Mouse (Mus musculus): ENCODE measurements at regions not wholly inside any gene's neighbourhood (a gene's known extent, or its start where the extent isn't known, plus 50 kb on each side); places are given as distances from the start of the nearest gene placed in this dataset.
A peak's percentile ranks its signal among the peaks of the same experiment; 100 is the strongest.

GRCm38 (mm10) chr9:50005757-50006576, 207.2 kb upstream of the Ncam1 start:
- no peak for DNase-seq

DNA sequence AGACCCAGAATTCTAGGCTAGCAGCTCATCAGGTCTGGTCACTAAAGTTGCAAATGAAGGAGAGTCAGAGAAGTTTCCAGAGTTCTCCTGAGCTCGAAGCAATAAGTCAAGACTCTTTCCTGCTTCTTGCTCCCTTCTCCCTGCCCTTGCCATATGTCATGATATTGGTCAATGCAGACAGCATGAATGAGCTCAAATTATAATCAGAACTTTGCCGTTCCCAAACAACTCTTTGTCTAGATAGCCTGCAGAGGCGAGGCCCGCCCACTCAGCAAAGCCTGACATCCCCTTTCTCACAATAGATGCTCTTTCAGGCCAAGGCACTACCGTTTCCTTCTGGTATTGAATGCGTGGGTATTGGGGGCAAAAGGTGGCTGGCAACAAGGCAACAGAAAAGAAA, 204.0 kb upstream of the Ncam1 start:
- no peak for DNase-seq

- DNase-seq: no peak
These were observed 202.0 kb upstream of the Ncam1 start for GRCm38 (mm10) chr9:50000497-50001404.

DNA sequence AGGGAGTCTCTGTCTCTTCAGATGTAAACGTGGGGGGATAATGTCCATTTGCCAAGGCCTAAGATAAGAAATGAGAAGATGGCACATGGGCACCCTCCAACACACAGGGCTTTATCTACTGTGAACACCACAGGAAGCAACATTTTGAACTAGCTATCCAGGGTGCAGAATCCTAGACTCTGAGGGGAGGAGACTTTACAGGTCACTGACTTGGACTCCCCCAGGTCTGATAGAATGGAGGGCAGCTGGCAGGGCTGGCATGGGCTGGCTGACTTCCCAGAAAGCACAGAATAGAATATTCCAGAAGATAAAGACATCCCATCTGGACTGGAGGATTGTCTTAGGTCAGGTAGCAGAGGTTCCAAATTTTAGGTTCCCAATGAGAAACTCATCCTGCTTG, 201.2 kb upstream of the Ncam1 start:
- no peak for DNase-seq

- no peak for DNase-seq
These were observed 199.4 kb upstream of the Ncam1 start for GRCm38 (mm10) chr9:49998101-49998500.

DNA sequence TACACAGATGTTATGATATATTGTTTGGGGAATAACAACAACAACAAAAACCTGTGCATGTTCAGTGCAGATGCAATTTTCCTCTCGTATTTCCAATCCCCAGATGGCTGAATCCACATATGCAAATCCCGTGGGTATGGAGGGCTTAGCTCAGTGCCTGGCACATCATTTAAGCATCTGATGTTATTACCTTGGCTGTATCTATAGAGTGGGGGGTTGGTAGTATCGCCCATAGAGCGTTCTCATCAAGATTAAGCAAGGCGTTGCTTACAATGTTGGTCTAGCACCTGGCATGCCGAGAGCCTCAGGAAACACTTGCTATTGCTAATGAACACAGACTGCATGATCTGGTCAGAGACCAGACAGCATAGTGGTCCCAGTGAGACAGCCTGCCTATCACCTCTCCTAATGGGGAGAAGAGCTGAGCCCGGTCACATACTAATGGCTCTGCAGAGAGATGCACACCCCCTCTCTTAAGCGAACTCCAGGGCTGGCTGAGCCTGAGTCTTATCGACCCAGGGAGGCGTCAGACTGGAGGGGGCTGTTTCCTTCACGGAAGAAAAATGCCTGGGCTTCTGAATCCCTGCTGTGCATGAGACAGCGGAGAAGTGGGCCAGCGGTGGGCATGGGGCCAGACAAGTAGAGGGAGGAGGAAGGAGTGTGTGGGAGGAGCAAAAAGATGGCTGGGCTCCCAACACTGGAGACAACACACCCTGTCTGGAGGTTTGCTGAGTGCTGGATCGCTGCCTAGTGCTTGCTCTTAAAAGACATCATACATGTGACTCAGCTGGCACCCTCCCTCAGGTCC, 190.9 kb upstream of the Ncam1 start:
- peak in 1 of 2 experiments; percentile 6 for DNase-seq

GRCm38 (mm10) chr9:49988064-49988463, 189.3 kb upstream of the Ncam1 start:
- no peak for DNase-seq

DNA sequence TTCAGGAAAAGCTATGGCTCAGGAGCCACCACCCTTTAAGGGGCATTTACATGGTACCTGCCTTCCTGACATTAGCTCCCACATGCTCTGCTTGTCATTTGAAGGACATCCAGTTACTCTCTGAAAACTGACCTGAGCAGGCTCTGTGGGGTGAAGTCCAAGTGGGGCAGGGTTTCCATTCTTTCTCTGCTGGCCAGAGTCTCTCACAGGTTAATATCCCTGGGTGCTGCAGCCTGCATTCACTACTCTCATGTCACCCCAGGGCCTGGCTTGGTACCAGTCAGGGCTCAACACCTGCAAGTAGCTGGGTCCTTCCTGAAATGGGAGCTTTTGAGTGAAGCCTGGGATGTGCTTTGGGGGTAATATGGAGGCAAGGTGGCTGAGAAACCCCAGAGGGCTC, 188.8 kb upstream of the Ncam1 start:
- DNase-seq: no peak

DNA sequence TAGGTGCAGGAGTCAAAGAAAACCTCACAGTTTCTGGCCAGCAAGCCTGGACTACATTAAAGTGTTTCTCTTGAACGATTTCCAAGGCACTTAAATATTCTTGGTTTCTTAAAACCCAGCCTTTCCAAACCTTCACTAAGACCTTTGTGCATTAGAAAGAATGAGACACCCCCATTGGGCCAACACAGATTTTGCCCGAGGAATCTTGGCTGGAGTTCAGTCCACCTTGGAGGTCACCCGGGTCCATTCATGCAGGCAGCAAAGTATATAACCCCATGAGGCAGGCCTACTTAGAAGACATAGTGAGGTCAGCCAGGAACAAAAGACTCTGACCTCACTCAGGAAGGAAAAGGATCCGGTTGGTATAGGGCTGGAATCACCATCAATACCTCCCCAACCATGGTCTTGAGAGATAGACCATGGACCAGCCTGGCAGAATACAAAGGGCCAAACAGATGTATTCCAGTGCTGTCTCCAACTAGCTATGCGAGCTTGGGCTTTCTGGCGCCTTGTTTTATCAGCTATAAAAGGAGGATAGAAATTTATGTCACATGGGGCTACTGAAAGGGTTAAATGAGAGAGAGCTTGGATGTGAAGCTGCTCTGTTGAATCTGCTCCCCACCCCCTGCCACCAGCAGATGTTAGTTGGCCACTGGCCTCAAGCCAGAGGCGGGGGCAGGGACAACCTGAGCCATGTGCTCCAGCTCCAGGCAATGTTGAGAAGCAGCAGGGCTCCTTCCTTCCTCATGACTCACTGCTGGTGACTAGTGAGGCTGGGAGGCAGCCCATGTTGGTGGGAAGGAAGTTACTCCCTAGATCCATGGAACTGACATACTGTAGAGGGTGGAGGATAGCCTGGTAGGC, 181.9 kb upstream of the Ncam1 start:
- DNase-seq: no peak

GRCm38 (mm10) chr9:49975938-49976671, 177.4 kb upstream of the Ncam1 start:
- DNase-seq: no peak

GRCm38 (mm10) chr9:49973974-49974495, 175.3 kb upstream of the Ncam1 start:
- no peak for DNase-seq

DNA sequence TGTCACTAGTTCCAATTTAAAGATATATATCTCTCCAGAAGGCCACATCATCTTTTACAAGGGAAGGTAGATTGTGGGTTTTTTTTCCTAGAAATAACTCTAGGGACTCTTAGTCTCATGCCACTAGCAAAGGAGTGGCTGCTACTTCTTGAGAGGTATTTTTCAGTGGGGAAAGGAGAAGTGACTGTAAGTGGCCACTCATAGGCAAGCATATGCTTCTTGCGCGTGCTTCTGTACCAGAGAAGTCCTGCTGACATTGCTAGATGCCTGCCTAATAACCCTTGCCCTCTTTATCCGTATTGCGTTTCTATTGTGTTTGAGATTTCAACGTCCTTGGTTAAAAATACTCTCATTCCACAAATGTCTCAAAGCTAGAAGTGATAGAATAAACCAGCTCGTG, 170.7 kb upstream of the Ncam1 start:
- no peak for DNase-seq

DNA sequence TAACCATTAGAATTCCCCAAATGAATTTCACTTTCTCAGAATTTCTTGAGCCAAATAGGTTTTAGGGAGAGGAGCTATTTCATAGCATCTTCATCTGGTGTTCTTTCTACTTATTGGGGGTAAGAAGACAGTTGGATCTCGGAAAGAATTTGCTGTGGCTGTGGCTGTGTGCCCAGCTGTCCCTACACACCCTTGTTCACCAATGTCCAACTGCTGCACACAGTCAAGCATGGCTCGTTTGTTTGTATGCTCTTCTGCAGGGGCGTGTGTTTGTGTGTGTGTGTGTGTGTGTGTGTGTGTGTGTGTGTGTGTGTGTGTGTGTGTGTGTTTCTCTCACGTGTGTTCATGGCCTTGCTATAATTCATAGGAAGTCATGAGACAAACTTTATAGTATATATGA, 165.9 kb upstream of the Ncam1 start:
- DNase-seq: no peak

GRCm38 (mm10) chr9:49962561-49963071, 163.9 kb upstream of the Ncam1 start:
- DNase-seq: no peak

DNA sequence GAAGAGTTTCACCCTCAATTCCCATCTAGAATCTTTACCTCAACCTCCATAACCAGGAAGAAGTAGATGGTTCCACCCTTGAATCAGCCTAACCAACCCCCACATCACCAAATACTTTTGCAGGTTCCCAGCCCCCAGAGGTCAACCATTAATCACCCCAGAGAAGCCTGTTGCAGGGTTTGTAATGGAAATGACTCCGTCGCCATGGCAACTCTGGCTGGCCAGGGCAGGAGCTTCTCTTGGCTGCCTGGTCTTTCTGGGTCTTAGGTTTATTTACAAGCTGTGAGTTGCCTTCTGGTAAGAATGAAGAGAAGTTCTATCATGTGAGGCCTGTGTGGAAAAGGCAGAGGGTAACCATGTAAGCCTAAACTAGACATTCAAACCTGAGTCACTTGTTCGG, 163.2 kb upstream of the Ncam1 start:
- no peak for DNase-seq

- no peak for DNase-seq
These were observed 162.6 kb upstream of the Ncam1 start for GRCm38 (mm10) chr9:49961329-49961728.

- DNase-seq: no peak
These were observed 161.3 kb upstream of the Ncam1 start for GRCm38 (mm10) chr9:49959987-49960386.

- no peak for DNase-seq
These were observed 160.2 kb upstream of the Ncam1 start for GRCm38 (mm10) chr9:49958890-49959289.

GRCm38 (mm10) chr9:49954601-49955000, 155.9 kb upstream of the Ncam1 start:
- no peak for DNase-seq

GRCm38 (mm10) chr9:49950321-49950720, 151.6 kb upstream of the Ncam1 start:
- no peak for DNase-seq

DNA sequence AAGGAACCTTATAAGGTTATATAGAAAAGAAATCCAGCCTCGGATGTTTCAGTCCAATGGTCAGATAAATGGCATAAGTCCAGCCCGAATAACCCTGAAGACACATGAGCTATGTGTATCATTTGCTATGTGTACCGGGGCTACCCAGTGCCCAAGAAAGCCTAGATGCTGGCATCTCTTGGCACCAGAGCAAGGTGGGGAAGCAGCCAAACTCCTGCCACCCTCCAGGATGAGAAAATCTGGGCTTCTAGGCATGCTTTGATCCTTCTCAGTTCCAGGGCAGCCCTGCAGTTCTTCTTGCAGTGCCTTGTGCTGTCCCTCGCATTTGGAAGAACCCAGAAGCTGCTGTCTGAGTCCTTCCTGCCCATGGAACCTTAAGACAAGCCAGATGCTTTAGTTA, 149.8 kb upstream of the Ncam1 start:
- no peak for DNase-seq

Measured in thymus, adult 18-20 months (tissue).